In genomic region chr10:54117763-54118162, GRCm38 (mm10) we compare ENCODE assay signal across 7 mouse cellular contexts. TPM values are rescaled to one million over a fixed set of nuclear protein-coding genes. Genes with fewer than 3 reads are reported as not detected.
DNase-seq lines count a peak whose midpoint lies in the region; ATAC-seq and TF ChIP-seq lines count a peak whose summit lies in the region.

No protein-coding gene starts in this region.

- H3K36me3 ChIP-seq in kidney, adult 2 months (ENCODE audit: control insufficient read depth, insufficient read depth, low read length): no peaks in the 10 kb centered on the region
- H3K36me3 ChIP-seq in liver, embryonic 12.5 days: no peaks in the 10 kb centered on the region
- H3K36me3 ChIP-seq in small intestine, adult 2 months (ENCODE audit: control insufficient read depth, insufficient read depth, low read length): no peaks in the 10 kb centered on the region
- no peaks in the 10 kb centered on the region for H3K36me3 ChIP-seq in hindbrain, embryonic 14.5 days (replicated peaks; ENCODE audit: control insufficient read depth, insufficient read depth)

- peak; percentile 68 for ATAC-seq in liver, embryonic 12.5 days
- ATAC-seq in hindbrain, embryonic 14.5 days (ENCODE audit: low FRiP score): no peak

- TF ChIP-seq CTCF in kidney, adult 2 months (conservative IDR thresholded peaks at IDR 0.05; ENCODE audit: insufficient read depth, insufficient read length, low read depth, low read length): no peak
- no peak for TF ChIP-seq CTCF in small intestine, adult 2 months (IDR thresholded peaks at IDR 0.05; ENCODE audit: extremely low read depth, insufficient read length, insufficient replicate concordance, low read depth, low read length)

- 47% methylated on average over 4 of the region's 4 CpGs for WGBS in kidney, adult 2 months
- WGBS in liver, embryonic 12.5 days (ENCODE audit: insufficient replicate concordance): 13% methylated on average over 4 of the region's 4 CpGs
- 27% methylated on average over 4 of the region's 4 CpGs for WGBS in small intestine, adult 2 months
- WGBS in hindbrain, embryonic 14.5 days: 88% methylated on average over 4 of the region's 4 CpGs

- H3K27me3 ChIP-seq in kidney, adult 2 months (replicated peaks; ENCODE audit: control insufficient read depth, insufficient read depth, low read length): no peaks in the 10 kb centered on the region
- no peaks in the 10 kb centered on the region for H3K27me3 ChIP-seq in liver, embryonic 12.5 days (replicated peaks)
- H3K27me3 ChIP-seq in small intestine, adult 2 months (ENCODE audit: control insufficient read depth, insufficient read depth, low read length): no peaks in the 10 kb centered on the region
- no peaks in the 10 kb centered on the region for H3K27me3 ChIP-seq in hindbrain, embryonic 14.5 days (ENCODE audit: control insufficient read depth, insufficient read depth, low read length)

- H3K27ac ChIP-seq in kidney, adult 2 months (ENCODE audit: insufficient read depth, low read depth, low read length): peak overlapping the region; percentile 42
- H3K27ac ChIP-seq in liver, embryonic 12.5 days: 0 out of 2 replicates have a peak overlapping the region, but pooled peaks have one; percentile 25
- peak overlapping the region; percentile 90 for H3K27ac ChIP-seq in small intestine, adult 2 months (ENCODE audit: insufficient read depth, low read depth, low read length)
- no peak overlapping the region for H3K27ac ChIP-seq in hindbrain, embryonic 14.5 days

- no peak overlapping the region for H3K9ac ChIP-seq in liver, embryonic 12.5 days
- H3K9ac ChIP-seq in hindbrain, embryonic 14.5 days: no peak overlapping the region

- TF ChIP-seq POLR2A in kidney, adult 2 months (IDR thresholded peaks at IDR 0.05; ENCODE audit: low read depth, low read length): no peak
- no peak for TF ChIP-seq POLR2A in small intestine, adult 2 months (IDR thresholded peaks at IDR 0.05; ENCODE audit: low read depth, low read length)

- no peaks in the 10 kb centered on the region for H3K9me3 ChIP-seq in liver, embryonic 12.5 days (replicated peaks)
- H3K9me3 ChIP-seq in hindbrain, embryonic 14.5 days (ENCODE audit: control insufficient read depth, low read length): no peaks in the 10 kb centered on the region

- H3K4me3 ChIP-seq in kidney, adult 2 months (ENCODE audit: insufficient read depth, low read depth, low read length): no peak overlapping the region
- no peak overlapping the region for H3K4me3 ChIP-seq in liver, embryonic 12.5 days
- H3K4me3 ChIP-seq in small intestine, adult 2 months (ENCODE audit: low read depth, low read length): no peak overlapping the region
- H3K4me3 ChIP-seq in hindbrain, embryonic 14.5 days (replicated peaks; ENCODE audit: low read length): no peak overlapping the region

- DNase-seq in CD4-positive helper T cell, adult 2 months (ENCODE audit: low read depth, low spot score): peak; percentile 73
- DNase-seq in T-cell, adult 2 months (ENCODE audit: low spot score): peak; percentile 62
- DNase-seq in gastrocnemius, postnatal 14 days: peak; percentile 36
- DNase-seq in kidney, adult 2 months: peak; percentile 40
- no peak for DNase-seq in hindbrain, embryonic 14.5 days (ENCODE audit: low spot score)

- H3K4me1 ChIP-seq in kidney, adult 2 months (ENCODE audit: control insufficient read depth, insufficient read depth, low read length): peaks cover 14% of the 10 kb centered on the region
- H3K4me1 ChIP-seq in liver, embryonic 12.5 days: 0 out of 2 replicates have a peak, but pooled peaks cover 2% of the 10 kb centered on the region
- peaks cover 13% of the 10 kb centered on the region; the same call in 1 of the 2 replicates for H3K4me1 ChIP-seq in small intestine, adult 2 months (ENCODE audit: control insufficient read depth, insufficient read depth, insufficient read length, low read length)
- H3K4me1 ChIP-seq in hindbrain, embryonic 14.5 days (replicated peaks; ENCODE audit: control insufficient read depth, insufficient read depth, low read length): no peaks in the 10 kb centered on the region

- intact Hi-C loops in gastrocnemius, postnatal 14 days (cut with DNase I; ENCODE audit: low total_unique reads): no loop called here

- H3K4me2 ChIP-seq in liver, embryonic 12.5 days: no peak overlapping the region
- no peak overlapping the region for H3K4me2 ChIP-seq in hindbrain, embryonic 14.5 days (replicated peaks)

RNA-seq across cellular contexts. Expression of gene Man1a, which starts 41.4 kb away (rescaled TPM):
- total RNA-seq in gastrocnemius, postnatal 14 days (2021): 10 to 100 TPM; 15.4 to 18.1 TPM
- 30.5 and 33.4 TPM in 2 replicates for polyA plus RNA-seq in kidney, adult 2 months (2012; rRNA removed)
- polyA plus RNA-seq in liver, embryonic 12.5 days (2016; fragmentation: Nextera tagmentation; extraction: Ambion mirVana): 16.1 and 16.8 TPM in 2 replicates
- polyA plus RNA-seq in small intestine, adult 2 months (2012; rRNA removed): 29.7 and 59.8 TPM in 2 replicates
- polyA plus RNA-seq in hindbrain, embryonic 14.5 days (2014; fragmentation: Nextera tagmentation; extraction: Ambion mirVana): 7.6 and 7.9 TPM in 2 replicates
